Mouse (Mus musculus) hindbrain, embryonic 13.5 days (tissue): ENCODE measurements at regions not wholly inside any gene's neighbourhood (a gene's known extent, or its start where the extent isn't known, plus 50 kb on each side); places are given as distances from the start of the nearest gene placed in this dataset.

Experiments
- ATAC-seq: fragments of 200-750 bp; cut with Nextera tagmentation; 2 replicates; pipeline ENCODE4 v1.8.0; 2017; ENCODE audit warnings: moderate TSS enrichment; ENCODE audit not compliant: low FRiP score
- H3K27ac ChIP-seq: fragments of 300-500 bp; sonication (generic); 2 replicates; pipeline ENCODE4 v1.5.1; 2015; ENCODE audit warnings: inconsistent platforms, mild to moderate bottlenecking, moderate library complexity
- H3K27me3 ChIP-seq: fragments of 300-500 bp; sonication (generic); 2 replicates; pipeline ENCODE4 v1.6.1; 2015; ENCODE audit warnings: mild to moderate bottlenecking, inconsistent platforms
- H3K36me3 ChIP-seq: fragments of 300-500 bp; sonication (generic); 2 replicates; pipeline ENCODE4 v1.6.1; 2015; ENCODE audit warnings: mild to moderate bottlenecking, inconsistent platforms
- H3K4me1 ChIP-seq: fragments of 300-500 bp; sonication (generic); replicated peaks from 2 replicates; pipeline ENCODE4 v1.6.1; 2015; ENCODE audit warnings: inconsistent platforms
- H3K4me2 ChIP-seq: fragments of 300-500 bp; sonication (generic); 2 replicates; pipeline ENCODE4 v1.6.1; 2015; ENCODE audit warnings: inconsistent platforms, mild to moderate bottlenecking, moderate library complexity
- H3K4me3 ChIP-seq: fragments of 300-500 bp; sonication (generic); 2 replicates; pipeline ENCODE4 v1.5.1; 2015; ENCODE audit warnings: mild to moderate bottlenecking, inconsistent platforms
- H3K9ac ChIP-seq: fragments of 300-500 bp; sonication (generic); 2 replicates; pipeline ENCODE4 v1.6.1; 2015; ENCODE audit warnings: mild to moderate bottlenecking, inconsistent platforms
- H3K9me3 ChIP-seq: fragments of 300-500 bp; sonication (generic); 2 replicates; pipeline ENCODE4 v1.6.1; 2016; ENCODE audit warnings: inconsistent platforms
- WGBS: fragments of 180-500 bp; shearing (Covaris S2); methylation state at CpG from one replicate; pipeline ENCODE4 v1.1.7; 2015; 5-methylcytosine and 5-hydroxymethylcytosine counted together

- ATAC-seq: peak; percentile 90
- Histone ChIP-seq H3K36me3 (no peaks in the 10 kb centered on the region), H3K4me2 (no peak overlapping the region), H3K27ac (0 out of 2 replicates have a peak overlapping the region, but pooled peaks have one; percentile 25), H3K4me1 (peaks cover 14% of the 10 kb centered on the region), H3K9me3 (no peaks in the 10 kb centered on the region), H3K4me3 (no peak overlapping the region), H3K27me3 (no peaks in the 10 kb centered on the region), H3K9ac (no peak overlapping the region)
- WGBS: 26% methylated on average over 8 of the region's 8 CpGs
Measured at GRCm38 (mm10) chr16:39286797-39287565, 394.5 kb downstream of the Igsf11 start.

DNA sequence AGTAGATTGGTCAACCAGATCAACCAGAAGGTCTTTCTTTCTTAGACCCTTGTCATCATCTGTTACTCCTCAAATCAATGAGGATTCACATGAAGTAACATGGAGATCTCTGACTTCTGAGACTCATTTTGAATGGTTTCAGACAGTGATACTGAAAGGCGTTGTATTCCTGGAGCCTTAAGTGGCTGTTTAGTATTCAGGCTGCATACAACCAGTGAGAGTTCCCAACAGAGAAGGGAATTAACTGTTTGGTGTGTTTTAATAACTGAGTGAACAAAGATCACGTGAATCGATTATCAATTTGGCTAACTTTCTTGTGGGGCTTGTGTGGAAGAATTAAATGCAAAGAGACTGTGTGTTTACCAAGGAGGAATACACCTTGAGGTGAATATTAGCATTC is 406.4 kb downstream of the Igsf11 start:
- no peaks in the 10 kb centered on the region for H3K27me3 ChIP-seq
- H3K36me3 ChIP-seq: no peaks in the 10 kb centered on the region
- 79% methylated on average over 3 of the region's 3 CpGs for WGBS
- no peaks in the 10 kb centered on the region for H3K9me3 ChIP-seq
- no peak overlapping the region for H3K9ac ChIP-seq
- no peak overlapping the region for H3K27ac ChIP-seq
- H3K4me2 ChIP-seq: no peak overlapping the region
- ATAC-seq: no peak
- H3K4me3 ChIP-seq: no peak overlapping the region
- H3K4me1 ChIP-seq: peaks cover 17% of the 10 kb centered on the region

DNA sequence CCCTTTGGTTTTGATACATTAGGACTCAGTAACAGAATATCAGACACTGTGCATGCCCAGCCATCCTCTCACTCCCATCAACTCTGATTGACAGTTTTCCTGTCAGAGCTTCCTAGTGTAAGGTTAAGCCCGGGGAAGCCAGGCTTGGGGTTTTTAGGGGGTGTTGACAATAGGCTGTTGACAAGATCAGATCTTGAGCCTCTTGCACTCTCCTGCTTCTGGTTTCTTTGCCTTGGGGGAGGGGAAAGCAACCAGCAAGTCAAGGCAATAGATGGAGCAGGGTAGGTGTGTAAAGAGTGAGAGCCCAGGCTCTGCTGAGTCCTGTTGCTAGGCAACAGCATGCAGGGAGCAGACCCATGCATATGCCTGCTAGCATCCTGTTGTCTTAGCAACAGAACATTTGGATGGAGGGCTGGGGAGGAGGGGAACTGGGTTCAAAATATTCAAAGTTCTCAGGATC is 410.5 kb downstream of the Igsf11 start:
- WGBS: 11% methylated on average over 1 of the region's 1 CpGs
- Histone ChIP-seq H3K36me3 (no peaks in the 10 kb centered on the region), H3K9ac (no peak overlapping the region), H3K27ac (peak overlapping the region; percentile 83), H3K4me3 (no peak overlapping the region), H3K4me1 (peaks cover 17% of the 10 kb centered on the region), H3K9me3 (no peaks in the 10 kb centered on the region), H3K27me3 (no peaks in the 10 kb centered on the region), H3K4me2 (peak overlapping the region; percentile 11; the same call in 1 of the 2 replicates)
- peak; percentile 99 for ATAC-seq

GRCm38 (mm10) chr16:39303371-39303770 is 410.9 kb downstream of the Igsf11 start:
- Histone ChIP-seq H3K27ac (peak overlapping the region; percentile 83), H3K4me3 (no peak overlapping the region), H3K4me1 (peaks cover 20% of the 10 kb centered on the region), H3K4me2 (0 out of 2 replicates have a peak overlapping the region, but pooled peaks have one; percentile 6), H3K9me3 (no peaks in the 10 kb centered on the region), H3K27me3 (no peaks in the 10 kb centered on the region), H3K9ac (no peak overlapping the region), H3K36me3 (no peaks in the 10 kb centered on the region)
- ATAC-seq: peak; percentile 65
- WGBS: 27% methylated on average over 7 of the region's 7 CpGs

DNA sequence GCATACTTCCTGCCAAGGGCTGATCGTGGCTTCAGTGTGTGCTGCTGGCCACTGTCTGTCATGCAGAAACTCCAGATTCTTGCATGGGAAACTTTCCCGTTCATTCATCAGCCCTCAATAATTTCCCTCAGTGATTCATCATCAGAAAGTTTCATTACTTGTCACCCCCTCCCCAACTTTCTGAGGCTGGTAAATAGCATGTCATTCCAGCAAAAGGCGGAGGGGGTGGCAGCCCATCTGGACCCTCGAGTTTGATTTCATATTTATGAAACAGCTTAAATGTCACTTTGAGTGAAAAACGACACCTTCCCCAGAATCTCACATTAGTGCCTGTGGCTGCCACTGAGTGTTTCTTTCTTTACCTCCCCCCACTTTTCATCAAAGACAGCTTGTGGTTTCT is 415.5 kb downstream of the Igsf11 start:
- Histone ChIP-seq H3K4me2 (no peak overlapping the region), H3K27me3 (no peaks in the 10 kb centered on the region), H3K27ac (no peak overlapping the region), H3K9me3 (no peaks in the 10 kb centered on the region), H3K4me1 (peaks cover 15% of the 10 kb centered on the region), H3K4me3 (no peak overlapping the region), H3K9ac (no peak overlapping the region), H3K36me3 (no peaks in the 10 kb centered on the region)
- WGBS: 55% methylated on average over 5 of the region's 5 CpGs
- no peak for ATAC-seq

- WGBS: 24% methylated on average over 15 of the region's 15 CpGs
- no peaks in the 10 kb centered on the region for H3K36me3 ChIP-seq
- H3K27ac ChIP-seq: 0 out of 2 replicates have a peak overlapping the region, but pooled peaks have one; percentile 19
- no peaks in the 10 kb centered on the region for H3K27me3 ChIP-seq
- H3K4me2 ChIP-seq: no peak overlapping the region
- no peak overlapping the region for H3K9ac ChIP-seq
- no peaks in the 10 kb centered on the region for H3K4me1 ChIP-seq
- no peak overlapping the region for H3K4me3 ChIP-seq
- peak; percentile 82 for ATAC-seq
- no peaks in the 10 kb centered on the region for H3K9me3 ChIP-seq
Measured at GRCm38 (mm10) chr16:39316752-39317594, 424.5 kb downstream of the Igsf11 start.

DNA sequence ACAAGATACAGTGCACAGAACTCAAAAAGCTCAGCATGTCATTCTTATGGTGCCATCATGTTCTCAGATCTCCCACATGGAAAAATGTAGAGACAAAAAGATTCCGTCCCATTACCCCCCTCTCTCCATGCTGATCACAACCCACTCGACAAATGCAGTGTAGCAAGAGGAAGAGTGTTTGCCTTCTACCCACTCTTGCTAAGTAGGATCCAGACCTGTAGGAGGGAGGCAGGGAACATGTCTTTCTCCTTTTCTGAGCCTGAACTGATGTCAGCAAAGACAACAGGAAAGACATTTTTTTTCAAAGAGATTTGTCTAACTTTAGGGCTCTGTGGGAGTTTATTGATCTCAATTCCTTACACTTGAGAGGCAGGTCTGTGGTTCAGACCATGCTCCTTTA is 433.2 kb downstream of the Igsf11 start:
- ATAC-seq: no peak
- no peaks in the 10 kb centered on the region for H3K9me3 ChIP-seq
- no peaks in the 10 kb centered on the region for H3K36me3 ChIP-seq
- H3K27ac ChIP-seq: no peak overlapping the region
- no peaks in the 10 kb centered on the region for H3K27me3 ChIP-seq
- no peak overlapping the region for H3K4me3 ChIP-seq
- no peak overlapping the region for H3K4me2 ChIP-seq
- H3K9ac ChIP-seq: no peak overlapping the region
- no peaks in the 10 kb centered on the region for H3K4me1 ChIP-seq
- 75% methylated on average over 2 of the region's 2 CpGs for WGBS

DNA sequence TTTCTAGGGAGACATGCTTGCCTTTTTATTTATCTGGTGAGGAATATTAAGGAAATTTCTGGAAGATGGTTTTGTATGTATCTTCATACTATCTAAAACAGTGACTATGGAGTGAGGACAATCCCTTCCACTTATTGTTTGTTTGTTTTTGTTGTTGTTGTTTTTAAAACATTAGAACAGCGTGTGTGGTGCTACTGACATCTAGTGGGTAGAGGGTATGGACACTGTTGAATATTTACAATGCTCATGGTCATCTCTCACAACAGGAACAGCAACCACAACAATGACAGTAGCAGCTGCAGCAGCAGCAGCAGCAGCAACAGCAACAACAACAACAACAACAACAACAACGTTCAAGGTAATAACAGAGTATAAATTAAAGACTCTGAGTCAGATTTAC is 471.2 kb downstream of the Igsf11 start:
- no peak for ATAC-seq
- Histone ChIP-seq H3K9me3 (no peaks in the 10 kb centered on the region), H3K4me2 (no peak overlapping the region), H3K4me1 (no peaks in the 10 kb centered on the region), H3K27me3 (no peaks in the 10 kb centered on the region), H3K27ac (no peak overlapping the region), H3K36me3 (no peaks in the 10 kb centered on the region), H3K9ac (no peak overlapping the region), H3K4me3 (no peak overlapping the region)
- 74% methylated on average over 2 of the region's 2 CpGs for WGBS

- Histone ChIP-seq H3K4me3 (no peak overlapping the region), H3K9me3 (no peaks in the 10 kb centered on the region), H3K9ac (no peak overlapping the region), H3K4me1 (no peaks in the 10 kb centered on the region), H3K4me2 (no peak overlapping the region), H3K36me3 (no peaks in the 10 kb centered on the region), H3K27ac (no peak overlapping the region), H3K27me3 (no peaks in the 10 kb centered on the region)
- ATAC-seq: no peak
- WGBS: 88% methylated on average over 2 of the region's 2 CpGs
Measured at GRCm38 (mm10) chr16:39368276-39368675, 475.8 kb downstream of the Igsf11 start.

GRCm38 (mm10) chr16:39374616-39375015 is 482.1 kb downstream of the Igsf11 start:
- Histone ChIP-seq H3K36me3 (no peaks in the 10 kb centered on the region), H3K4me2 (no peak overlapping the region), H3K9me3 (no peaks in the 10 kb centered on the region), H3K27ac (no peak overlapping the region), H3K27me3 (no peaks in the 10 kb centered on the region), H3K9ac (no peak overlapping the region), H3K4me1 (no peaks in the 10 kb centered on the region), H3K4me3 (no peak overlapping the region)
- WGBS: 69% methylated on average over 3 of the region's 3 CpGs
- no peak for ATAC-seq

DNA sequence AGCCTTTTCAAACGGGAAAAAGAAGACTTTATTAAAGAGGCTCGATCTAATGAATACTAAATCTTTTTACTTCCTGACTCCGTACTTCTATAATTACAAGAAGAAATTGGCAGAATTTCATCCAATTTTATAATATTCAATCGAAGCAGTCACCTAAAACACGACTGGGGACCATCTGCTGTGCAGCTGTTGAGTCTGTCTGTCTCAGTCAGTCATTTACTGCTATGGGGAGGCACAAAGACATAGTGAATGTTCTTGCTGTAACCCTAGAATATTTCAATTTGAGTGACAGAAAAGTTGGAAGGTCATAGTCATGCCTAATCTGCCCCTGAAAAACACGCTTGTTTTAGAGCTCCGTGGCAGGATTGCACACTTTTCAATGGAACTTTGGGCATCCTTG is 487.5 kb downstream of the Igsf11 start:
- WGBS: 68% methylated on average over 7 of the region's 7 CpGs

DNA sequence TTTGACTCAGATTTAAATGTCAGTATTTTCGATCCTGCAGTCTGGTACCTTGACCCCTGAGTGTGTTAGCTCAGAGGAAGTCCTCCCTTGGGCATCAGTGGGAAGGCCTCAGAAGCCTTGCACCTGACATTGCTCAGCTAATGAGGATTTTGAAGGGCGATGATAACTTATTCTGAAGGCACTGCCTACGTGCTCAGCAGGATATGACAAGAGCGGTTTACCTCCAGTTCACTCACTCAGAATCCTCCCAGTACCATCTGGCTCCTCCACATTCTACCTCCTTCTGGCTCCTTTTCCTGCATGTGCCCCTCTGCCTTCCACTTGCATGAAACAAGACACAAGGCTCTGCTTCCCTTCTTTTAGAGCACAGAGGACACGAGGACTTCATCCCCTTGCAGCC is 497.5 kb downstream of the Igsf11 start:
- Histone ChIP-seq H3K4me3 (no peak overlapping the region), H3K4me2 (no peak overlapping the region), H3K27me3 (no peaks in the 10 kb centered on the region), H3K9me3 (no peaks in the 10 kb centered on the region), H3K9ac (no peak overlapping the region), H3K4me1 (no peaks in the 10 kb centered on the region), H3K36me3 (no peaks in the 10 kb centered on the region), H3K27ac (peak overlapping the region; percentile 8; the same call in 1 of the 2 replicates)
- no peak for ATAC-seq
- WGBS: 69% methylated on average over 5 of the region's 5 CpGs

More for the DNA sequence above, 487.5 kb downstream of the Igsf11 start:
- no peak overlapping the region for H3K9ac ChIP-seq
- no peak overlapping the region for H3K4me3 ChIP-seq
- H3K4me2 ChIP-seq: no peak overlapping the region
- no peaks in the 10 kb centered on the region for H3K9me3 ChIP-seq
- H3K27me3 ChIP-seq: no peaks in the 10 kb centered on the region
- no peaks in the 10 kb centered on the region for H3K4me1 ChIP-seq
- no peaks in the 10 kb centered on the region for H3K36me3 ChIP-seq
- no peak for ATAC-seq
- H3K27ac ChIP-seq: no peak overlapping the region
